ENCODE assay signal across 12 mouse cellular contexts in the genomic region with DNA sequence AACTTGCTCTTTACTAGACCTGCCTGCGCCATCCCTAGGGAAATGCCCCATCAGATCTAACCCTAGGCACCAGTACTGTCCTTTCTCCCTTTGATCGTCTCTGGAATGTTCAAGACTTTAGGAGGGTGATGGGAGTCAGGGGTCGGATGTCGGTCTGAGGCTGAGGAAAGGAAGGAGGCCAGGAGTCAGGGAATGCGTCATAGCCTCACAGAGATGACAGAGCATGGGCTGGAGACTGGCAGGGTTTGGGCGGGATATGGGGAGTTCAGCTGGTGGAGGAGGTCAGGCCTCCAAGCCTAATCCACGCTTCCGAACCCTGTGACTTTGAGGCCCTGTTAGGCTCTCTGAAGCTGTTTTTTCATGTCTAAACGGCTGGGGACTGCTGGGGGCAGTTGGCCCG. TPM values are rescaled to one million over a fixed set of nuclear protein-coding genes. Genes with fewer than 3 reads are reported as not detected.
A peak's percentile ranks its signal among the peaks of the same experiment; 100 is the strongest.
DNase-seq lines count a peak whose midpoint lies in the region; ATAC-seq and TF ChIP-seq lines count a peak whose summit lies in the region.
"Had no signal": no experiment of that assay in that cellular context is flagged by ENCODE, and none has a peak within 500 bp of the region (broad histone marks: within the 10 kb centered on the region; RNA-seq: fewer than 3 reads in every experiment).

No protein-coding gene starts in this region.

- 9% methylated on average over 10 of the region's 10 CpGs for WGBS in heart, embryonic 10.5 days
- 11% methylated on average over 10 of the region's 10 CpGs for WGBS in limb, embryonic 12.5 days

- H3K27me3 ChIP-seq in heart, embryonic 10.5 days (ENCODE audit: insufficient read depth, poor library complexity, severe bottlenecking), result peaks cover 75% of the 10 kb centered on the region
- no peaks in the 10 kb centered on the region for H3K27me3 ChIP-seq in testis, adult 2 months (ENCODE audit: control insufficient read depth, insufficient read depth, low read length)
- peaks cover 53% of the 10 kb centered on the region for H3K27me3 ChIP-seq in limb, embryonic 12.5 days

- no peaks in the 10 kb centered on the region for H3K36me3 ChIP-seq in heart, embryonic 10.5 days
- no peaks in the 10 kb centered on the region for H3K36me3 ChIP-seq in testis, adult 2 months (ENCODE audit: control insufficient read depth, insufficient read depth, low read length)
- H3K36me3 ChIP-seq in limb, embryonic 12.5 days, result no peaks in the 10 kb centered on the region
- H3K36me3 ChIP-seq: liver, embryonic 15.5 days had no signal

- no peaks in the 10 kb centered on the region for H3K9me3 ChIP-seq in heart, embryonic 10.5 days
- H3K9me3 ChIP-seq in limb, embryonic 12.5 days, result no peaks in the 10 kb centered on the region
- H3K9me3 ChIP-seq: liver, embryonic 15.5 days had no signal

- no peak for TF ChIP-seq CTCF in testis, adult 2 months (IDR thresholded peaks at IDR 0.05; ENCODE audit: control insufficient read depth, insufficient read depth, insufficient replicate concordance, low read depth, low read length)

- H3K27ac ChIP-seq in heart, embryonic 10.5 days, result 0 out of 2 replicates have a peak overlapping the region, but pooled peaks have one; percentile 30
- H3K27ac ChIP-seq in testis, adult 2 months (ENCODE audit: control insufficient read depth, insufficient read depth, low read depth, low read length), result no peak overlapping the region
- H3K27ac ChIP-seq in limb, embryonic 12.5 days, result no peak overlapping the region
- H3K27ac ChIP-seq: liver, embryonic 15.5 days had no signal

- H3K4me2 ChIP-seq in limb, embryonic 12.5 days, result peak overlapping the region; percentile 99

- H3K4me3 ChIP-seq in heart, embryonic 10.5 days, result peak overlapping the region; percentile 80
- H3K4me3 ChIP-seq in testis, adult 2 months (ENCODE audit: control insufficient read depth, low read depth, low read length), result peak overlapping the region; percentile 12; the same call in 1 of the 2 replicates
- peak overlapping the region; percentile 76; the same call in 1 of the 2 replicates for H3K4me3 ChIP-seq in limb, embryonic 12.5 days (replicated peaks)

- no peak for ATAC-seq in limb, embryonic 12.5 days (ENCODE audit: insufficient number of reproducible peaks, insufficient read depth, low FRiP score, low TSS enrichment, low read depth)
- ATAC-seq in erythroblast, adult 5-6 weeks (replicated peaks; ENCODE audit: low FRiP score, poor library complexity, severe bottlenecking), result no peak

- peaks cover 29% of the 10 kb centered on the region for H3K4me1 ChIP-seq in heart, embryonic 10.5 days
- peaks cover 25% of the 10 kb centered on the region for H3K4me1 ChIP-seq in testis, adult 2 months (ENCODE audit: control insufficient read depth, insufficient read depth, low read length)
- H3K4me1 ChIP-seq in limb, embryonic 12.5 days (replicated peaks), result peaks cover 19% of the 10 kb centered on the region

- no peak overlapping the region for H3K9ac ChIP-seq in limb, embryonic 12.5 days (replicated peaks)
- H3K9ac ChIP-seq: liver, embryonic 15.5 days had no signal

- no peak for TF ChIP-seq POLR2A in testis, adult 2 months (IDR thresholded peaks at IDR 0.05; ENCODE audit: control insufficient read depth, low read depth, low read length)

- DNase-seq in heart, embryonic 10.5 days (ENCODE audit: low spot score), result no peak
- DNase-seq in heart, adult 18-20 months, result no peak
- DNase-seq in testis, postnatal 10 days (ENCODE audit: low spot score), result no peak
- no peak for DNase-seq in right cerebral cortex, postnatal 10 days (ENCODE audit: low spot score in 2 of 2)
- no peak for DNase-seq in adrenal gland, adult 8-10 months
- DNase-seq: embryo, embryonic 11 days; thymus, postnatal 36 days had no signal

RNA-seq across cellular contexts. Expression of gene Gpr3, which starts 1.3 kb away (rescaled TPM):
- 0.09 and 0.18 TPM in 2 replicates for polyA plus RNA-seq in heart, embryonic 10.5 days (2016; fragmentation: Nextera tagmentation; extraction: Ambion mirVana)
- not detected for total RNA-seq in heart, adult 18-20 months (2021)
- 7.0 and 9.2 TPM in 2 replicates for polyA plus RNA-seq in testis, adult 2 months (2012; rRNA removed)
- 0.24 and 0.58 TPM in 2 replicates for polyA plus RNA-seq in limb, embryonic 12.5 days (2016; fragmentation: Nextera tagmentation; extraction: Ambion mirVana)
- not detected in 2 replicates for total RNA-seq in erythroblast, adult 5-6 weeks (2015; ENCODE audit: low replicate concordance)
- not detected in 2 replicates for total RNA-seq in erythroblast, adult 5-6 weeks (2017; ENCODE audit: low replicate concordance)
- total RNA-seq in adrenal gland, adult 8-10 months (2022), result under 1 TPM in 1 of 4 experiments, not detected in 3; 0.66 TPM
- polyA plus RNA-seq: liver, embryonic 15.5 days had no signal

RNA-seq across cellular contexts. Expression of gene Cd164l2, which starts 1.7 kb away (rescaled TPM):
- polyA plus RNA-seq in heart, embryonic 10.5 days (2016; fragmentation: Nextera tagmentation; extraction: Ambion mirVana), result 0.39 and 1.3 TPM in 2 replicates
- total RNA-seq in heart, adult 18-20 months (2021), result not detected
- 10.0 and 10.7 TPM in 2 replicates for polyA plus RNA-seq in testis, adult 2 months (2012; rRNA removed)
- 3.2 and 4.6 TPM in 2 replicates for polyA plus RNA-seq in limb, embryonic 12.5 days (2016; fragmentation: Nextera tagmentation; extraction: Ambion mirVana)
- not detected in 2 replicates for total RNA-seq in erythroblast, adult 5-6 weeks (2015; ENCODE audit: low replicate concordance)
- not detected in 2 replicates for total RNA-seq in erythroblast, adult 5-6 weeks (2017; ENCODE audit: low replicate concordance)
- 1 to 10 TPM in 2 of 4 experiments, under 1 TPM in 2; 0.86 to 1.8 (median 1.4) TPM for total RNA-seq in adrenal gland, adult 8-10 months (2022)
- total RNA-seq: hematopoietic stem cell, adult 5-6 weeks had no signal
- polyA plus RNA-seq: liver, embryonic 15.5 days had no signal

RNA-seq across cellular contexts. Expression of gene Map3k6, which starts 27.0 kb away (rescaled TPM):
- polyA plus RNA-seq in heart, embryonic 10.5 days (2016; fragmentation: Nextera tagmentation; extraction: Ambion mirVana), result 2.5 and 3.4 TPM in 2 replicates
- 10 to 100 TPM; 22.5 to 30.1 TPM for total RNA-seq in heart, adult 18-20 months (2021)
- 4.7 and 8.5 TPM in 2 replicates for polyA plus RNA-seq in testis, adult 2 months (2012; rRNA removed)
- 2.3 and 2.9 TPM in 2 replicates for polyA plus RNA-seq in limb, embryonic 12.5 days (2016; fragmentation: Nextera tagmentation; extraction: Ambion mirVana)
- total RNA-seq in erythroblast, adult 5-6 weeks (2015; ENCODE audit: low replicate concordance), result 0.96 and 4.6 TPM in 2 replicates
- total RNA-seq in erythroblast, adult 5-6 weeks (2017; ENCODE audit: low replicate concordance), result 0.42 TPM in 1 of 2 replicates, not detected in the other
- total RNA-seq in adrenal gland, adult 8-10 months (2022), result 10 to 100 TPM; 17.3 to 27.7 (median 19.2) TPM

RNA-seq across cellular contexts. Expression of gene Sytl1, which starts 49.3 kb away (rescaled TPM):
- 0.28 and 0.60 TPM in 2 replicates for polyA plus RNA-seq in heart, embryonic 10.5 days (2016; fragmentation: Nextera tagmentation; extraction: Ambion mirVana)
- under 1 TPM; 0.22 to 0.72 TPM for total RNA-seq in heart, adult 18-20 months (2021)
- polyA plus RNA-seq in testis, adult 2 months (2012; rRNA removed), result 0.33 and 0.97 TPM in 2 replicates
- polyA plus RNA-seq in limb, embryonic 12.5 days (2016; fragmentation: Nextera tagmentation; extraction: Ambion mirVana), result 3.8 and 4.1 TPM in 2 replicates
- total RNA-seq in erythroblast, adult 5-6 weeks (2015; ENCODE audit: low replicate concordance), result 0.96 and 1.0 TPM in 2 replicates
- total RNA-seq in erythroblast, adult 5-6 weeks (2017; ENCODE audit: low replicate concordance), result 0.28 and 1.4 TPM in 2 replicates
- total RNA-seq in adrenal gland, adult 8-10 months (2022), result 1 to 10 TPM in 3 of 4 experiments, under 1 TPM in 1; 0.92 to 2.0 (median 1.1) TPM

Comparison
In these comparisons a context has a peak if more than half of its experiments do, and no peak if none do; other contexts are left out.
1. H3K4me3 ChIP-seq: peak in every context shown above with its lines; median percentile 80 in heart, embryonic 10.5 days; 76 in limb, embryonic 12.5 days; 12 in testis, adult 2 months.